Mouse (Mus musculus): ENCODE results near the gene Ankrd11.

DNA sequence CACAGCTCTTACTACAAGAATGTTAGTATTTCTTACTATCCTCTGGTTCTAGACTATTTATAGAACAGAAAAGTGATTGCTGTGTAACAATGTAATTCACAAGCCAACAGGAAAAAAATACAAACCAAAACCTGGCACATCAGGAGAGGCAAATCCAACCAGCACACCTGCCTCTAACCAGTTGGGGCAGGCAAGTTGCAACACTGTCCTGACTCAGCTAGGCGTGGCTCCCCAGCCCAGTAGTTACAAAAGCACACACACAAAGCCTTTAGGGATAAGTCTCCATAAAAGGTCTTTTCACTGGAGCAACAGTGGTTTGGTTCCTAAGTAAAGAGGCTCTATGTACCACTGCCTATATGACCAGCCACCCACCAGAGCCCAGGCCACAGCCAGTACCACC, 20.8 kb downstream of the Ankrd11 start:
- TF ChIP-seq POLR2A (IDR thresholded peaks at IDR 0.05; ENCODE audit: control insufficient read depth in 1 of 2, insufficient read depth in 1 of 2, low read depth in 1 of 2, low read length in 2 of 2, poor library complexity in 1 of 2) (no peak), CTCF (IDR thresholded peaks at IDR 0.05 in 2 of 3, conservative IDR thresholded peaks at IDR 0.05 in 1 of 3; ENCODE audit: control insufficient read depth in 1 of 3, insufficient read depth in 1 of 3, low read depth in 2 of 3, low read length in 3 of 3, poor library complexity in 1 of 3, severe bottlenecking in 1 of 3) (no peak), MAFK (IDR thresholded peaks at IDR 0.05; ENCODE audit: borderline replicate concordance, low read depth, low read length) (no peak), E2F4 (IDR thresholded peaks at IDR 0.05; ENCODE audit: borderline replicate concordance, low read depth, low read length) (no peak), MYC (IDR thresholded peaks at IDR 0.05; ENCODE audit: low read depth, low read length) (no peak), CHD1 (IDR thresholded peaks at IDR 0.05; ENCODE audit: low read depth, low read length) (no peak), ZNF384 (IDR thresholded peaks at IDR 0.05; ENCODE audit: low read depth, low read length) (no peak), EP300 (IDR thresholded peaks at IDR 0.05; ENCODE audit: low read depth in 1 of 2, low read length in 2 of 2) (no peak), BHLHE40 (IDR thresholded peaks at IDR 0.05; ENCODE audit: borderline replicate concordance, low read depth, low read length) (no peak), HCFC1 (IDR thresholded peaks at IDR 0.05; ENCODE audit: low read depth, low read length) (no peak), KAT2A (conservative IDR thresholded peaks at IDR 0.05; ENCODE audit: low read depth, low read length) (no peak), GABPA (IDR thresholded peaks at IDR 0.05; ENCODE audit: low read depth, low read length) (no peak)
